Mouse (Mus musculus) olfactory bulb, adult 2 months (tissue): ENCODE measurements around the gene Spryd7.

ENCODE experiments used
- CTCF ChIP-seq: fragments of 200-500 bp; IDR thresholded peaks from 2 replicates; pipeline ENCODE4 v1.5.1; 2012; ENCODE audit warnings: low read depth, mild to moderate bottlenecking, low read length, moderate library complexity; ENCODE audit not compliant: insufficient read depth
- POLR2A ChIP-seq: fragments of 200-500 bp; IDR thresholded peaks from 2 replicates; pipeline ENCODE4 v1.6.1; 2012; ENCODE audit warnings: mild to moderate bottlenecking, low read depth, low read length, moderate library complexity; ENCODE audit not compliant: insufficient read depth

GRCm38 (mm10) chr14:61559856-61560255 is 3.2 kb upstream of the Spryd7 start:
- TF ChIP-seq POLR2A (no peak), CTCF (no peak)
